Mouse (Mus musculus) testis, postnatal 14 days (tissue): ENCODE results near the gene Nop9.

Source experiments
- DNase-seq: peaks from one replicate; pipeline ENCODE4 v3.0.0; 2021; ENCODE audit warnings: low spot score

Nop9 gene

DNA sequence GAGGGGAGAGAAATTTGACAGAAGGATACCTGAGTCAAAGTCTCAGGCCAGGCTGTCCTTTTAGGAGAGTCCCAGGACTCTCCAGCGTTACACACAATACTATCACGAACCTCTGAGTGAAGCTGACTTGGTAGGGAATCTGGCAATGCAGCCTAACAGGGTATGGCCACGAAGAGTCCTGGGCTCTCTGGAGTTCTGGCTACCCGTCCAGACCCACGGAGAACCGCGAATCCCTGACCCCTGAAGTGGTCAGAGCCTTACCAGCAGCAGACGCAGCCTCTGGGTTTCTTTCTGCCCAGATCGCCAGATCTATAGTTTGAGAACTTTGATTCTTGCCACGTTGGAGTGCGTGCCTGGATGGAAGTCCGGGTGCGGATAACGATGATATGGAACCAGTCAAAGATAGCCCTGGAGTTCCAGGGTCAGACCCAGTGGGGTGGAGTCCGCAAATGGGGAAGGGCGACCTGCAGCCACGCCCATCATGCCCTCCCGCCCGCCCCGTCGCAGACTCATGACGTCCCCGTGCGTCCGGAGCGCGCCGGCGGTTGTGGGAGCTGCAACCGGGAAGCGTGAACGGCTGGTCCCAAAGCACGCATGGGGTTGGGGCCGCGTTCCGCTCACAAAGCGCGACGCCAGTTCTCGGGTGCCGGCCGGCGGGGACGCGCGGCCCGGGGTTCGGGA, at the start of gene Nop9, which contains the start of gene Dhrs1:
Gene Nop9 (plus strand): TSS at position 514 of the 681 bp plus-strand sequence.
Gene Dhrs1 (minus strand): TSS at position 511 of the 681 bp plus-strand sequence.
- peak; percentile 90 for DNase-seq

DNA sequence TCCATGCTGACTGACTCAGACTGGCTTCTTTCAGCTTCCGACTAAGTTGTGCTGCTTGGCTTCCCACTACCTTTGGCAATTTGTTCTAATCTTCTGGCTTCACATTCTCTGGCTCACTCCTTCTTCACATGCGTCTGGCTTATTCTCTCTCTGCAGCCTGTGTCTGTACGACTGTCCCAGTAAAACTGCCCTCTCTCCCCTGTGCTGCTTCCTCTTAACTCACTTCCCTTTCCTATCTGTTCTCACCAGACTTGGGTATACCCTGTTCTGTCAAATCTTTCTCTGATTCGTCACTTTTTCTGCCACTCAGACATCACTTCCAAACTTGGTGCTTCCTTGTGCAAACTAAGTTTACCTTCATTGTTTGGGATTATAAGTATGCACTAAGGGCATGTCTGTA, 48.3 kb upstream of the Nop9 start:
- no peak for DNase-seq

DNA sequence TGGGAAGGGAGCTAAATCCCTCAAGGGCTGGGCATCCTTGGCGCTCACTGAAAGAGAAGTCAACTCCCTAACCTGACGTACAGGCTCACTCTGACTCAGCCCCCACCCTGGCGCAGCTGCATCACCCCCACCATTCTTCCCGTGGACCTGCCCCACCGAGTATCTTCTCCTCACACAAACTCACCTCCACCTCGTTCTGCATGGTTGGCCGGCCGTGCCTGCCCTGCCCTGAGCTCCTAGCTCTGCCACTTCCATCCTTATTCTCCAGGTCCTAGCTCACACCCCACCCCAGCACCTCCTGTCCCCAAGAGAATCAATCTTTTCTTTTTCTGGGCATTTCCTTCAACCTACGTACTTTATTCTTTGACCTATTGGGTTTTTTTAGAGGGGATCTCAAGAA, 44.4 kb upstream of the Nop9 start:
- no peak for DNase-seq

DNA sequence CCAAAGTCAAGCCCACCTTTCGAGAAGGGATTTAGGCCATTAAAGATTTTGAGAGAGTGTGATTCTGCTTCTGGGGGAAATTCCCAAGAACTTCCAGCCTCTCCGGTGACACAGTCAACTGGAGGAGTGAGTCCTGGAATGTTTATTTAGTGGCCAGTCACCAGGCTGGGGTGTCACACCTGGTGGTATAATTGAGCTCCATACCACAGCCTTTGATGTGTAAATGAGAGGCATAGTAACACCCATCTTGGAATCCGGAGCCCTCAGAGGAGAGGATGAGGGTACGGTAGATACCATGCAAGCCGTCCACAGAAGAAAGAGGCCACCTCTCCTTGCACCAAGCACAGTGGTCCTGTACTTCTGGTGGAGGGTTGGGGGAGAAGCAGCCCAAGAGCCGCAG, 42.7 kb upstream of the Nop9 start:
- no peak for DNase-seq

GRCm38 (mm10) chr14:55706051-55706600, 39.4 kb upstream of the Nop9 start:
- DNase-seq = no peak

DNA sequence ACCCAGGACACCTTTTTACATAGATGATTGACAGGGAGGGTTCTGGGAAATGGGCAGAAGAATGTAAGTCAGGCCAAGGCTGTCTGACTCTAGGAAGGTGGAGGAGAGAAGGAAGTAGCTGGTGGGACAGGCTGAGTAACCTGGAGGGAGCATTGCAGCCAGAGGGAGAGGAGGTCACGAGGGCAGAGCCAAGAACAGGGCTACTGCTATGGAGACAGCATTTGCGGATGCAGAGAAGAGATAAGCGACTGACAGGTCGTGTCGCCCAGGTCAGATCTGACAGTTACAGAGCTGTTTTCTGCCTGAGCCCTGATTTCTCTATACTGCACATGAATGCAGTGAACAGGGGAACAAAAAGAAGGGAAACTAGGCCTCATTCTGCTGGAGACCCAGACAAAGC, 38.1 kb upstream of the Nop9 start:
- DNase-seq = no peak

- no peak for DNase-seq
Observed at GRCm38 (mm10) chr14:55709509-55709908, 36.0 kb upstream of the Nop9 start.

DNA sequence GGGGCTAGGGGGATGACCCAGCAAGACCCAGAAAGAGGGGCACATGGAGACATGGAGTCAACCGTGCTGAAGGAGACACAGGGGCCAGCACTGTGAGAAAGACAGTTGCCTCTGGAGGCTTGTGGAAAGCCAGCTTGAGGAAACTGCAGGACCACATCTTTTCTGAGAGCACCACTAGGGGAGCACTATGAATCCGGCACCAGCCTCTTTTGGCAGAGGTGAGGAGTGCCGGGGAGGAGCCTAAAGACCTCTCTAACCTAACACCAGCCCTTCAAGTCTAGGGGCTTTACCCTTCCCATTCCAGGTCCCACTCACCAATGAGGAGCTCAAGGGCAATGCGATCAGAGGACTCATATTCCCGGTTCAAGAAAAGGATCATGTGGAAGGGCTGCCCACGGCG, 33.7 kb upstream of the Nop9 start:
- no peak for DNase-seq

DNA sequence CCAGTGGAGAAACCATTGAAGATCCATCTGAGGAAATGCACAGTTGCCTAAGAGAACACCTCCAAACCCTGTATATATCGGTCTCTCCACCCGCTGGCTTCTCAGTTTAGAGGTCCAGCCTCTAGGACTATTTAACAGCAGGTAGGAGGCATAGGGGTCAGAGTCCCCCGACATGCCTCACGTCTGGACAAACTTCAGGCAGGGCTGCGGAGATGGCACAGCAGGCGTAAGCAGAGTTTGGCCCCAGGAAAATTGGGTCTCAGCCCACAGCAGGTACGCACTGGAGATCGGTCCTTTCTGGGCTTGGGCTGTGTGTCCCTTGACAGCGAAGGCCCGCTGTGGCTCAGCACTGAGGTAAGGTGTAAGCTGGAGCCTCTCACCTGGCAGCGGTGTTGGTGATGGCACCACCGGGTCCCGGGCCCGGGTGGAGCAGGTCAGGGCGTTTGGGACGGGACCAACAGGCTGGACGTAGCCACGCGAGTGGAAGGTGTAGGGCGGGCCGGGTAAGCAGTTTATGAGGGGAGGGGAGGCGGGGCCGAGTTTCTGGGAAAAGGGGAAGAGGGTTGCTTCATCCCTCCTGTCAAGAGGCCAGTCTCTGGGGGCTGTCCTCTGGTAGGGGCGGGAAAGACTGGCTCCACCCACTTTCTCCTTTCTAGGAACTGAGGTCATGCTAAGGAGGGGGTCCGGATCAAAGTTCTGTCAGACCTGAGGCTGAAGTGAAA, 32.3 kb upstream of the Nop9 start:
- no peak for DNase-seq

DNA sequence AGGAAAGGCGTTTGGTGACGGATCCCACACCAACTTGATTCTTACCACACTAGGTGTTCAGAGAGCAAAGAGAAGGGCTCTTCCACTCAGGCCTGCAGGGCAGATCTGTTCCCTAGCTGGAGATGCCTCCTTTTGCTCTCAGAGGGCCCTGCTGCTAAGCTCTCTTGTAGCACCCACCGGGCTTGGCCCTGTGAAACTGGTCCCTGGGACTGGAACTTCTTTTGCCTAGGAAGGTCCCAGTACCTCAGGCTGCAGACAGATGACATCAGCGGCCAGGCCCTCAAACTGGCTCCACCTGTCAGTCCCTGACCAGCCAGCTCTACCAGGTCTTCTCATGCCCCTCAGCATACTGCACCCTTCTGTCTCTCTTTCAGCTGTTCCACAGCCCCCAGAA, 31.8 kb upstream of the Nop9 start, which contains the start of gene Tgm1:
Gene Tgm1 (minus strand): TSS at position 198 of the 394 bp plus-strand sequence.
- no peak for DNase-seq

GRCm38 (mm10) chr14:55714893-55715292, 30.6 kb upstream of the Nop9 start:
- DNase-seq = no peak

GRCm38 (mm10) chr14:55716271-55716670, 29.2 kb upstream of the Nop9 start:
- DNase-seq = no peak

DNA sequence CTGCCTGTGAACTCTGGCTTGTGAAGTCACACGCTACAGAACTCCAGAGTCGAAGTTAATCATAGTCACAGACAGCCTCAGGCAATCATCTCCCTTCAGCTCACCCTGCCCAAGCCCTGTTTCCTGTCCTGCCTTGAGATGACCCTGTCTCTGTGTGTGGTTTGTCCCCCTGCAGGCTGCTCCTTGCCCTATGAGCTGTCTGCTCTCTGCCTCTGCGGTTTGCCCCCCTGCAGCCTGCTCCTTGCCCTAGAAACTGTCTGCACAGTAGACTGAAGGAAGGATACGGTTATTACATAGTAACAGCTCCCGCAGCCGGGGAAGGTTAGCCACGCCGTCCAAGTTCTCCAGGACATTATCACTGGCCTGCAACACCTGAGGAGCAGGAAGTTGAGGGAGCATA, 28.6 kb upstream of the Nop9 start:
- no peak for DNase-seq

GRCm38 (mm10) chr14:55719737-55720136, 25.8 kb upstream of the Nop9 start:
- no peak for DNase-seq

GRCm38 (mm10) chr14:55720666-55721065, 24.8 kb upstream of the Nop9 start:
- DNase-seq = no peak

DNA sequence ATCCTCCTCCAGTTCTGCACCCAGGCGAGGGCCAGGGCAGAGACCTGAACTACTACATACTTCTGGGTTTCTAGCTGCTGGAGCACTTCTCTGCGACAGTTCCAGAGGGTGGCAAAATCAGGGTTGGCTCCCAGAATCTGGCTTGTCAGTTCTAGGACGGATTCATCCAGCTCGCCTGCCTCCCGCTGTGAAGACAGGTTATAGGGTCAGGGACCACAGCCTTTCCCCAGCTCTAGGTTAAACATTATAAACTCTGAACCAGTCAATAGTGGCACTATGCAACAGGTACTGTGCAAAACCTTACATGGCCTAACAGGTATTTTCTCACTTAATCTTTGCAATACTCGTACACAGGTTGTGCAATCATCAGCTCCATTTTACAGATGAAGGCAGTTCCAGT, 24.4 kb upstream of the Nop9 start:
- no peak for DNase-seq

GRCm38 (mm10) chr14:55721700-55722437, 23.6 kb upstream of the Nop9 start, which contains the start of gene Rabggta:
TSS of gene Rabggta (minus strand) at chr14:55722263.
- peak; percentile 93 for DNase-seq

DNA sequence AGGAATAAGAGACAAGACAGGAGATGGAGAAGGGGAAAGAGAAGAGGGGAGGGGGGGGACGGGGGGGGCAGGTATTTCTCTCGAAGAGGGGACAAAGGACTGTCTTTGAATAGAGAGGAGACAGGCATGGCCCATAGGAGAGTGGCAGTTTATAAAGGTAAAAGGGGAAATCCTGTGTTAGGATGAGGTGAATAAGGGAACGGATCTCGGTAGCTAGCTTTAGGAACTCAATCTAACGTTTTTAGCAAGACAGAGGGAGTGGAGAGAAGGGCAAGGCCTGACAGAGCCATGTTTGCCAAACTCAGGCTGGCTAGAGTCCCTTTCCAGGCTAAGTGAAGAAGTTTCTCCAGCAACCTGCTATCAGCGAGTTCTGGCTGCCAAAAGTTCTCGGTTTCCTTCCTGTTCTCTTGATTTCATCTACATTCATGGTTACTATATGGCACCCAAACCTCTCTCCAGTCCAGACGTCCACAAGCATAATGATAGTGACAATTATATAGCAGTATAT, 23.0 kb upstream of the Nop9 start:
- DNase-seq = no peak

- no peak for DNase-seq
Observed at GRCm38 (mm10) chr14:55723433-55723832, 22.1 kb upstream of the Nop9 start.

- no peak for DNase-seq
Observed at GRCm38 (mm10) chr14:55724411-55724871, 21.1 kb upstream of the Nop9 start.

- DNase-seq = no peak
Observed at GRCm38 (mm10) chr14:55726261-55726660, 19.2 kb upstream of the Nop9 start.
